Mouse (Mus musculus): Measurements from ENCODE around the gene Pald1. TPM values are rescaled to one million over a fixed set of nuclear protein-coding genes. Genes with fewer than 3 reads are reported as not detected.

The Pald1 gene
- polyA plus RNA-seq, 1 experiment from 2014 or later = 26.4 TPM

GRCm38 (mm10) chr10:61356568-61356967 lies 26.8 kb downstream of the Pald1 start:
- H3K4me3 ChIP-seq (ENCODE audit: low read depth, low read length) = no peak overlapping the region
- DNase-seq (ENCODE audit: low spot score) = no peak
- no peaks in the 10 kb centered on the region for H3K4me1 ChIP-seq (ENCODE audit: control insufficient read depth, insufficient read depth, low read length)
- H3K9ac ChIP-seq (ENCODE audit: low read length) = no peak overlapping the region
- ATAC-seq (ENCODE audit: insufficient read depth, low FRiP score, low TSS enrichment) = no peak
- no peak overlapping the region for H3K4me2 ChIP-seq (ENCODE audit: low read depth)
- no peaks in the 10 kb centered on the region for H3K9me3 ChIP-seq (ENCODE audit: control insufficient read depth, low read length)
- H3K36me3 ChIP-seq (ENCODE audit: control insufficient read depth, insufficient read depth, low read length) = peaks cover 2% of the 10 kb centered on the region; the same call in 1 of the 2 replicates
- 92% methylated on average over 8 of the region's 8 CpGs for WGBS
- no peak overlapping the region for H3K27ac ChIP-seq (ENCODE audit: low read depth, low read length)
- no peaks in the 10 kb centered on the region for H3K27me3 ChIP-seq (ENCODE audit: control insufficient read depth, insufficient read depth, low read length)

DNA sequence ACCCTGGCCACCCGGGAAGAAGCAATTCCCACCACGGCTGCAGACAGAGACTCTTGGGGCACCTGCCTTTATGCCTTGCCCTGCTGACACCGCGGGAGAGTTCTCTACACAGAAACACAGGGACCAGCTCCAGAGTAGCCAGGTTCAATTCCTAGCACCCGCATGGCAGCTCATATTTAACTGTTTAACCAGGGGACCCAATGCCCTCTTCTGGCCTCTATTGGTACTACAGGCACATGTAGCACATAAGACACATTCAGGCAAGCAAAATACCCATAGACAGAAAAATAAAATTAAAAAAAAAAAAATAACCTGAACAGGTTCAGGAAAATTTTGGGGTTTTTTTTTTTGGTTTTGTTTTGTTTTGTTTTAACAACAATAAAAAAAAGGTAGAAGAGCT lies 27.2 kb downstream of the Pald1 start:
- Histone ChIP-seq H3K4me1 (ENCODE audit: control insufficient read depth, insufficient read depth, low read length) (no peaks in the 10 kb centered on the region), H3K27ac (ENCODE audit: low read depth, low read length) (no peak overlapping the region), H3K4me2 (ENCODE audit: low read depth) (no peak overlapping the region), H3K4me3 (ENCODE audit: low read depth, low read length) (no peak overlapping the region), H3K9me3 (ENCODE audit: control insufficient read depth, low read length) (no peaks in the 10 kb centered on the region), H3K36me3 (ENCODE audit: control insufficient read depth, insufficient read depth, low read length) (peaks cover 2% of the 10 kb centered on the region), H3K9ac (ENCODE audit: low read length) (no peak overlapping the region), H3K27me3 (ENCODE audit: control insufficient read depth, insufficient read depth, low read length) (no peaks in the 10 kb centered on the region)
- WGBS = 92% methylated on average over 5 of the region's 5 CpGs
- no peak for ATAC-seq (ENCODE audit: insufficient read depth, low FRiP score, low TSS enrichment)
- no peak for DNase-seq (ENCODE audit: low spot score)

DNA sequence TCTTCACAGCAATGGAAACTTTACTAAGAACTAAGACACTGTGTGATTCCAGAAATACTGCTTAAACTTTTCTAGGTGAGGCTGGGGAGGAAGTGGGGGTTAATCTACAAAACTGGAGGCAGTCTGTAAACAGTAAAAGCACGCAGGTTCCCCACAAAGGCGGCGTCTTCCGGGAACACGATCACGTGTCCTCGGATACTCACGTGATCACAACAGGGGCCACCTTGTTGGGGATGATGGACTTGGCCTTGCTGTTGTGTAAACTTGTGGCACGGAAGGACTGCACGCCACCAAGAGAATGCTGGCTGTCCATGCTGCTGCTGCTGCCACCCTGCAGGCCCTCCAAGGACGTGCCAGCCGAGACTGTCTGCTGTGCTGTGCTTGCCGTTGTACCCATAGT lies 27.7 kb downstream of the Pald1 start:
- no peak overlapping the region for H3K4me3 ChIP-seq (ENCODE audit: low read depth, low read length)
- no peak for DNase-seq (ENCODE audit: low spot score)
- H3K9ac ChIP-seq (ENCODE audit: low read length) = no peak overlapping the region
- no peak overlapping the region for H3K27ac ChIP-seq (ENCODE audit: low read depth, low read length)
- no peak overlapping the region for H3K4me2 ChIP-seq (ENCODE audit: low read depth)
- no peaks in the 10 kb centered on the region for H3K4me1 ChIP-seq (ENCODE audit: control insufficient read depth, insufficient read depth, low read length)
- no peaks in the 10 kb centered on the region for H3K27me3 ChIP-seq (ENCODE audit: control insufficient read depth, insufficient read depth, low read length)
- 96% methylated on average over 13 of the region's 13 CpGs for WGBS
- ATAC-seq (ENCODE audit: insufficient read depth, low FRiP score, low TSS enrichment) = no peak
- no peaks in the 10 kb centered on the region for H3K9me3 ChIP-seq (ENCODE audit: control insufficient read depth, low read length)
- H3K36me3 ChIP-seq (ENCODE audit: control insufficient read depth, insufficient read depth, low read length) = peaks cover 2% of the 10 kb centered on the region

GRCm38 (mm10) chr10:61351216-61351615 lies 32.1 kb downstream of the Pald1 start:
- ATAC-seq (ENCODE audit: insufficient read depth, low FRiP score, low TSS enrichment) = no peak
- H3K9ac ChIP-seq (ENCODE audit: low read length) = no peak overlapping the region
- no peaks in the 10 kb centered on the region for H3K27me3 ChIP-seq (ENCODE audit: control insufficient read depth, insufficient read depth, low read length)
- no peak overlapping the region for H3K4me2 ChIP-seq (ENCODE audit: low read depth)
- H3K4me1 ChIP-seq (ENCODE audit: control insufficient read depth, insufficient read depth, low read length) = no peaks in the 10 kb centered on the region
- no peak for DNase-seq (ENCODE audit: low spot score)
- 0 out of 2 replicates have a peak, but pooled peaks cover 3% of the 10 kb centered on the region for H3K9me3 ChIP-seq (ENCODE audit: control insufficient read depth, low read length)
- no peak overlapping the region for H3K27ac ChIP-seq (ENCODE audit: low read depth, low read length)
- 59% methylated on average over 4 of the region's 4 CpGs for WGBS
- H3K4me3 ChIP-seq (ENCODE audit: low read depth, low read length) = no peak overlapping the region
- peaks cover 8% of the 10 kb centered on the region for H3K36me3 ChIP-seq (ENCODE audit: control insufficient read depth, insufficient read depth, low read length)

DNA sequence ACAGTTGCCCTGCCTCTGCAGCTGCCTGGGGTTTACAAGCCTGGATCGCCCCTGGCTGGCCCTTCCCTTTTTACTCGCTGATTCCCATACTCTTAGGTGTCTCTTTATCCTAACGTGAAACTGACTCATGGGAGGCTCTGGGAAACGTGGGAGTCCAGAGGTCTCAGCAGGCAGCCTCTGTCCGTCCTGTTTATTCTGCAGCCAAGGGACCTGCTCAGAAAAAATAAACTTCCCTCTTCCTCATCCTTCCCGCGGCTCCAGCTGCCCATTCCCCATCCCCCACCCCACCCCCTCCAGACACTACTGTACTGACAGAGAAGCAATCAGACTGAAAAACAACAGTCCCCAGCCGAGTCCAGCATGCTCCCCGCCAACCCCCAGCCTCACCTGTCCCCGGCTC lies 37.0 kb downstream of the Pald1 start:
- Histone ChIP-seq H3K4me3 (ENCODE audit: low read depth, low read length) (no peak overlapping the region), H3K27me3 (ENCODE audit: control insufficient read depth, insufficient read depth, low read length) (no peaks in the 10 kb centered on the region), H3K4me2 (ENCODE audit: low read depth) (no peak overlapping the region), H3K9ac (ENCODE audit: low read length) (no peak overlapping the region; the same call in 1 of the 2 replicates), H3K36me3 (ENCODE audit: control insufficient read depth, insufficient read depth, low read length) (peaks cover 6% of the 10 kb centered on the region; the same call in 1 of the 2 replicates), H3K4me1 (ENCODE audit: control insufficient read depth, insufficient read depth, low read length) (no peaks in the 10 kb centered on the region), H3K27ac (ENCODE audit: low read depth, low read length) (no peak overlapping the region), H3K9me3 (ENCODE audit: control insufficient read depth, low read length) (0 out of 2 replicates have a peak, but pooled peaks cover 3% of the 10 kb centered on the region)
- DNase-seq (ENCODE audit: low spot score) (no peak), ATAC-seq (ENCODE audit: insufficient read depth, low FRiP score, low TSS enrichment) (no peak)
- 22% methylated on average over 10 of the region's 10 CpGs for WGBS

- no peak overlapping the region for H3K27ac ChIP-seq (ENCODE audit: low read depth, low read length)
- 76% methylated on average over 8 of the region's 8 CpGs for WGBS
- no peak for ATAC-seq (ENCODE audit: insufficient read depth, low FRiP score, low TSS enrichment)
Observed at GRCm38 (mm10) chr10:61345179-61345578, 38.2 kb downstream of the Pald1 start.

DNA sequence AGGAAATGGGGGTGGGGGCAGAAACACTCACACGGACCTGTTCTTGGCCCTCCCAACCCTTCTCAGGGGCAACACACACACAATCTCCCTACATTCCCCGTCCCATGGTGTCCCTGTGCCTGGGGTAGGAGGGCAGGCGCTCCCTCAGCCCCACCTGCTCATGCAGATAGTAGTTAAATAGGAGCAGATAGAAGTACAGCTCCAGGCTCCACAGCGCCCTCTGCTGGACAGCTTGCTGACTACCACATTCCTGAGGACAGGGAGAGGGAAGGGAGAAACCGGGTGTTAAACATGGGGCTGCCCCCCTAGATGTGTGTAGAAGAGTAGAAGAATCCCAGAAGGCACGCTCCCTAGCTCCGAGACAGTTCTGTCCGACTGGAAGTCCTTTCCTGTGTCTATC lies 39.4 kb downstream of the Pald1 start:
- Histone ChIP-seq H3K27me3 (ENCODE audit: control insufficient read depth, insufficient read depth, low read length) (no peaks in the 10 kb centered on the region), H3K4me3 (ENCODE audit: low read depth, low read length) (no peak overlapping the region), H3K4me2 (ENCODE audit: low read depth) (no peak overlapping the region), H3K4me1 (ENCODE audit: control insufficient read depth, insufficient read depth, low read length) (no peaks in the 10 kb centered on the region), H3K9me3 (ENCODE audit: control insufficient read depth, low read length) (no peaks in the 10 kb centered on the region), H3K9ac (ENCODE audit: low read length) (no peak overlapping the region), H3K27ac (ENCODE audit: low read depth, low read length) (no peak overlapping the region), H3K36me3 (ENCODE audit: control insufficient read depth, insufficient read depth, low read length) (no peaks in the 10 kb centered on the region)
- ATAC-seq (ENCODE audit: insufficient read depth, low FRiP score, low TSS enrichment) (no peak; the same call in 1 of the 2 replicates), DNase-seq (ENCODE audit: low spot score) (peak; percentile 62)
- WGBS = 64% methylated on average over 8 of the region's 8 CpGs

More at GRCm38 (mm10) chr10:61345179-61345578, 38.2 kb downstream of the Pald1 start:
- no peak for DNase-seq (ENCODE audit: low spot score)
- H3K4me1 ChIP-seq (ENCODE audit: control insufficient read depth, insufficient read depth, low read length) = no peaks in the 10 kb centered on the region
- no peaks in the 10 kb centered on the region for H3K27me3 ChIP-seq (ENCODE audit: control insufficient read depth, insufficient read depth, low read length)
- peaks cover 5% of the 10 kb centered on the region; the same call in 1 of the 2 replicates for H3K36me3 ChIP-seq (ENCODE audit: control insufficient read depth, insufficient read depth, low read length)
- no peak overlapping the region for H3K4me2 ChIP-seq (ENCODE audit: low read depth)
- H3K9ac ChIP-seq (ENCODE audit: low read length) = no peak overlapping the region
- 0 out of 2 replicates have a peak, but pooled peaks cover 3% of the 10 kb centered on the region for H3K9me3 ChIP-seq (ENCODE audit: control insufficient read depth, low read length)
- H3K4me3 ChIP-seq (ENCODE audit: low read depth, low read length) = no peak overlapping the region

DNA sequence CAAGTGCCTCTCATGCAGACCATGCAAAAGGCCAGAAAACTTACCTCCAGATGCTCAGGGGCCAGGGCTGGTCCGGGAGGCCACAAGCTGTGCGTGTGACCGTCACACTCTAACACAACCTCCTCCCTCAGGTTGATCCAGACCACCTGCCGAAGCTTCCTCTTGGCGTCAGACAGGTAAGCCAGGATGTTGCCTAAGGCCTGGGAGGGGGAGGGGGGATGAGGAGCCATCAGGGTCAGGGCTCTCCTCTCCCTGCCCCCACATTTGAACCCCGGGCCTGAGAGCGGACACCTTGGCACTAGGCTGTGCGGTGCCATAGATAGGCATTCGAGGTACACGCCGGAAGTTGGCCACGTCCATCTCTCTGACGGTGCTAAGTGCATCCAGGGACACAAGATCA lies 40.6 kb downstream of the Pald1 start:
- Histone ChIP-seq H3K27me3 (ENCODE audit: control insufficient read depth, insufficient read depth, low read length) (no peaks in the 10 kb centered on the region), H3K4me3 (ENCODE audit: low read depth, low read length) (no peak overlapping the region), H3K9me3 (ENCODE audit: control insufficient read depth, low read length) (no peaks in the 10 kb centered on the region), H3K9ac (ENCODE audit: low read length) (no peak overlapping the region), H3K27ac (ENCODE audit: low read depth, low read length) (no peak overlapping the region), H3K4me1 (ENCODE audit: control insufficient read depth, insufficient read depth, low read length) (no peaks in the 10 kb centered on the region), H3K4me2 (ENCODE audit: low read depth) (no peak overlapping the region), H3K36me3 (ENCODE audit: control insufficient read depth, insufficient read depth, low read length) (no peaks in the 10 kb centered on the region)
- ATAC-seq (ENCODE audit: insufficient read depth, low FRiP score, low TSS enrichment) = no peak
- DNase-seq (ENCODE audit: low spot score) = no peak
- 97% methylated on average over 13 of the region's 13 CpGs for WGBS

DNA sequence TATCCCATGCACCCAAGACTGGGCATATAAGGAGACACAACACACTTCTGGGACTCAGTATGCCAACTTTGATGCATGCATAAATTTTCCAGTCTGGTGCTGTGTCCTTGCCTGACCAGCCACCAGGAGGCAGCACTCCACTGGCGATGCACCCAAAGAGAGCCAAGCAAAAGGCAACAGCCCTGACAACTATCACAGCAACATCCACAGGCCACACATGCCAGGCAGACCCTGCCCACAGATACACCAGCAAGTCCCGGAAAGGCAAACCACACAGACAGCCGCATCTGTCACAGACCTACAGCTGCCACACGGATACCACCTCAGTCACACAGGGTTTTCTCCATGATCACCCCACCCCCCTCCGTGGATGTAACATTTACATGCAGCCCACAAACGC lies 41.8 kb downstream of the Pald1 start:
- Histone ChIP-seq H3K36me3 (ENCODE audit: control insufficient read depth, insufficient read depth, low read length) (no peaks in the 10 kb centered on the region), H3K9me3 (ENCODE audit: control insufficient read depth, low read length) (no peaks in the 10 kb centered on the region), H3K9ac (ENCODE audit: low read length) (no peak overlapping the region), H3K4me1 (ENCODE audit: control insufficient read depth, insufficient read depth, low read length) (no peaks in the 10 kb centered on the region), H3K27ac (ENCODE audit: low read depth, low read length) (no peak overlapping the region), H3K4me3 (ENCODE audit: low read depth, low read length) (no peak overlapping the region), H3K4me2 (ENCODE audit: low read depth) (no peak overlapping the region), H3K27me3 (ENCODE audit: control insufficient read depth, insufficient read depth, low read length) (no peaks in the 10 kb centered on the region)
- WGBS = 74% methylated on average over 6 of the region's 6 CpGs
- ATAC-seq (ENCODE audit: insufficient read depth, low FRiP score, low TSS enrichment) (0 out of 2 replicates have a peak, but pooled peaks have one; percentile 52), DNase-seq (ENCODE audit: low spot score) (peak; percentile 76)

All from neural tube, embryonic 11.5 days (tissue).